Mouse (Mus musculus): Measurements from ENCODE around the gene Prr5.
A peak's percentile ranks its signal among the peaks of the same experiment; 100 is the strongest.

Gene Prr5

GRCm38 (mm10) chr15:84680545-84681454 lies 11.4 kb downstream of the Prr5 start:
- DNase-seq (ENCODE audit: low spot score in 2 of 2): peak; percentile 84 to 89

- DNase-seq (ENCODE audit: low spot score in 2 of 2): peak in 1 of 2 experiments; percentile 53
Observed at GRCm38 (mm10) chr15:84681455-84682193, 12.2 kb downstream of the Prr5 start.

GRCm38 (mm10) chr15:84682206-84682605 lies 12.8 kb downstream of the Prr5 start:
- DNase-seq (ENCODE audit: low spot score in 2 of 2): no peak

- no peak for DNase-seq (ENCODE audit: low spot score in 2 of 2)
Observed at GRCm38 (mm10) chr15:84682821-84683220, 13.4 kb downstream of the Prr5 start.

GRCm38 (mm10) chr15:84684520-84684919 lies 15.1 kb downstream of the Prr5 start:
- DNase-seq (ENCODE audit: low spot score in 2 of 2): no peak

GRCm38 (mm10) chr15:84685417-84685816 lies 16.0 kb downstream of the Prr5 start:
- peak in 1 of 2 experiments; percentile 71 for DNase-seq (ENCODE audit: low spot score in 2 of 2)

GRCm38 (mm10) chr15:84687904-84688303 lies 18.5 kb downstream of the Prr5 start:
- DNase-seq (ENCODE audit: low spot score in 2 of 2): no peak

GRCm38 (mm10) chr15:84689356-84689755 lies 19.9 kb downstream of the Prr5 start:
- DNase-seq (ENCODE audit: low spot score in 2 of 2): no peak

- no peak for DNase-seq (ENCODE audit: low spot score in 2 of 2)
Observed at GRCm38 (mm10) chr15:84691513-84691912, 22.1 kb downstream of the Prr5 start.

GRCm38 (mm10) chr15:84692645-84693044 lies 23.2 kb downstream of the Prr5 start:
- DNase-seq (ENCODE audit: low spot score in 2 of 2): peak in 1 of 2 experiments; percentile 72

GRCm38 (mm10) chr15:84696021-84696420 lies 26.6 kb downstream of the Prr5 start:
- no peak for DNase-seq (ENCODE audit: low spot score in 2 of 2)

GRCm38 (mm10) chr15:84697611-84698011 lies 28.2 kb downstream of the Prr5 start:
- DNase-seq (ENCODE audit: low spot score in 2 of 2): no peak

- no peak for DNase-seq (ENCODE audit: low spot score in 2 of 2)
Observed at GRCm38 (mm10) chr15:84698189-84698588, 28.8 kb downstream of the Prr5 start.

GRCm38 (mm10) chr15:84700147-84700794 lies 30.9 kb downstream of the Prr5 start:
- peak; percentile 52 to 78 for DNase-seq (ENCODE audit: low spot score in 2 of 2)

- DNase-seq (ENCODE audit: low spot score in 2 of 2): peak in 1 of 2 experiments; percentile 54
Observed at GRCm38 (mm10) chr15:84701947-84702346, 32.5 kb downstream of the Prr5 start.

- no peak for DNase-seq (ENCODE audit: low spot score in 2 of 2)
Observed at GRCm38 (mm10) chr15:84702391-84703345, 33.2 kb downstream of the Prr5 start.

GRCm38 (mm10) chr15:84703992-84704391 lies 34.6 kb downstream of the Prr5 start:
- no peak for DNase-seq (ENCODE audit: low spot score in 2 of 2)

- peak in 1 of 2 experiments; percentile 58 for DNase-seq (ENCODE audit: low spot score in 2 of 2)
Observed at GRCm38 (mm10) chr15:84705351-84705901, 36.0 kb downstream of the Prr5 start.

GRCm38 (mm10) chr15:84706983-84707619 lies 37.7 kb downstream of the Prr5 start:
- DNase-seq (ENCODE audit: low spot score in 2 of 2): no peak
